Mouse (Mus musculus) right cerebral cortex, postnatal 36 days (tissue): ENCODE results near the gene Sebox.
"Not testable (repeated sequence)": the region's sequence is repeated elsewhere in the genome, so short reads cannot be mapped to it uniquely, and the experiment has no call there.

Experiments
- DNase-seq, 2 experiments: peaks; one replicate each; pipeline ENCODE4 v3.0.0; 2022; ENCODE audit warnings: low spot score in 2 of 2, mixed read lengths in 1 of 2

Sebox gene

GRCm38 (mm10) chr11:78497544-78498522 lies 5.4 kb upstream of the Sebox start, which contains the start of gene Sarm1:
TSS of gene Sarm1 (minus strand) at chr11:78497754.
- peak; percentile 93 to 95 for DNase-seq

GRCm38 (mm10) chr11:78499004-78499403 lies 4.2 kb upstream of the Sebox start, which contains the start of gene Vtn:
TSS of gene Vtn (plus strand) at chr11:78499091.
- no peak for DNase-seq

GRCm38 (mm10) chr11:78499543-78499942 lies 3.7 kb upstream of the Sebox start:
- DNase-seq, result no peak

GRCm38 (mm10) chr11:78500623-78501202 lies 2.5 kb upstream of the Sebox start:
- DNase-seq, result no peak

- no peak for DNase-seq
Measured at GRCm38 (mm10) chr11:78501529-78501928, 1.7 kb upstream of the Sebox start.

GRCm38 (mm10) chr11:78505430-78505829 lies 2.2 kb downstream of the Sebox start:
- DNase-seq, result no peak

- no peak for DNase-seq
Measured at GRCm38 (mm10) chr11:78509148-78509547, 5.9 kb downstream of the Sebox start.

- DNase-seq, result peak; percentile 86 to 90
Measured at GRCm38 (mm10) chr11:78512025-78512957, 9.0 kb downstream of the Sebox start, which contains the start of the genes Tmem199 and Poldip2. TSS of gene Tmem199 (minus strand) at chr11:78512172. TSS of gene Poldip2 (plus strand) at chr11:78512193.

GRCm38 (mm10) chr11:78513106-78513790 lies 10.0 kb downstream of the Sebox start:
- DNase-seq, result no peak

- no peak for DNase-seq
Measured at GRCm38 (mm10) chr11:78515549-78516325, 12.5 kb downstream of the Sebox start.

GRCm38 (mm10) chr11:78518931-78519330 lies 15.7 kb downstream of the Sebox start:
- DNase-seq, result no peak

GRCm38 (mm10) chr11:78521880-78522279 lies 18.6 kb downstream of the Sebox start:
- DNase-seq, result no peak

GRCm38 (mm10) chr11:78522481-78522997 lies 19.3 kb downstream of the Sebox start:
- DNase-seq, result no peak

GRCm38 (mm10) chr11:78523241-78523955 lies 20.2 kb downstream of the Sebox start:
- DNase-seq, result no peak

- DNase-seq, result no peak
Measured at GRCm38 (mm10) chr11:78524838-78525237, 21.6 kb downstream of the Sebox start.

- DNase-seq, result no peak
Measured at GRCm38 (mm10) chr11:78528714-78529113, 25.5 kb downstream of the Sebox start.

- DNase-seq, result no peak
Measured at GRCm38 (mm10) chr11:78530001-78530400, 26.8 kb downstream of the Sebox start.

- DNase-seq, result no peak
Measured at GRCm38 (mm10) chr11:78531046-78531445, 27.8 kb downstream of the Sebox start.

- not testable (repeated sequence) for DNase-seq
Measured at GRCm38 (mm10) chr11:78531515-78531914, 28.3 kb downstream of the Sebox start.
